Mouse (Mus musculus) right cerebral cortex, postnatal 14 days (tissue): ENCODE data around the gene Slc4a5.

ENCODE experiments used
- DNase-seq: peaks from one replicate; pipeline ENCODE4 v3.0.0; 2022

The Slc4a5 gene

DNA sequence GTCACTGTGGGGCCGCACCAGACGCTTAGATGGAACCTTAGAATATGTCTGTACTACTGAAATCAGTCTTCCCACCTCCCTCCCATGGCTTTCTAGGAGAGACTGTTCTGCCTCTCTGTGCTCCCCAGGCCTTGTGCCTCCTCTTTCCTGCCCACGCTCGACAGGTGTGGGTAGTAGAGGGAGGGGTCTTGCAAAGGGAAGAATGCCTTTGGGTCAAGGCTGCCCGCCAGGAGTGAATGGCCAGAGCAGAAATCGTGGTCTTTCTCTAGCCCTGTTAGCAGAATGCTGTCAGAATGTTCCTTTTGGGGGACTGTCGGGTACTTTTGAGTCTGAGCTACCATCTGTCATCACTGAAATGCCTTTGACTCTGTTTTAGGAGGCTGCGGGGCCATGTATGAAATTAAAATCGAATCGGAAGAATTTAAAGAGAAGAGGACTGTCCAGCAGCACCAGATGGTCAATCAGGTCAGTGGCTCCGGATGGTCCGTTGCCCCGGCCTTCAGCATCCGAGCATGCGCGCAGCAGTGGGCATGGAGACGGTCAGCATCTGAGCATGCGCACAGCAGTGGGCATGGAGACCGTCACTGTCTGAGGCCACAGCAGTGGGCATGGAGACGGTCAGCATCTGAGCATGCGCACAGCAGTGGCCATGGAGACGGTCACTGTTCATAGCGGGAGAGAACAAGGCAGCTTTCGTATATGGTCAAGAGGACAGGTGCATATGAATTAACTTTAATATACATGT lies 133.2 kb downstream of the Slc4a5 start:
- DNase-seq = no peak
